Mouse (Mus musculus) limb, embryonic 13.5 days (tissue): ENCODE data around the gene Nipa2. TPM values are rescaled to one million over a fixed set of nuclear protein-coding genes. Genes with fewer than 3 reads are reported as not detected.

Experiments
- ATAC-seq: fragments of 200-750 bp; cut with Nextera tagmentation; 2 replicates; pipeline ENCODE4 v1.8.0; 2017; ENCODE audit warnings: low read depth, moderate number of reproducible peaks, moderate TSS enrichment; ENCODE audit not compliant: low FRiP score
- H3K27ac ChIP-seq: fragments of 300-500 bp; sonication (generic); 2 replicates; pipeline ENCODE4 v1.5.1; 2015; ENCODE audit warnings: inconsistent platforms, mild to moderate bottlenecking, moderate library complexity
- H3K27me3 ChIP-seq: fragments of 300-500 bp; sonication (generic); 2 replicates; pipeline ENCODE4 v1.6.1; 2015; ENCODE audit warnings: mild to moderate bottlenecking, inconsistent platforms
- H3K36me3 ChIP-seq: fragments of 300-500 bp; sonication (generic); 2 replicates; pipeline ENCODE4 v1.6.1; 2015; ENCODE audit warnings: inconsistent platforms, mild to moderate bottlenecking, moderate library complexity
- H3K4me1 ChIP-seq: fragments of 300-500 bp; sonication (generic); 2 replicates; pipeline ENCODE4 v1.6.1; 2015; ENCODE audit warnings: inconsistent platforms
- H3K4me2 ChIP-seq: fragments of 300-500 bp; sonication (generic); replicated peaks from 2 replicates; pipeline ENCODE4 v1.6.1; 2015; ENCODE audit warnings: inconsistent platforms, mild to moderate bottlenecking, moderate library complexity
- H3K4me3 ChIP-seq: fragments of 300-500 bp; sonication (generic); 2 replicates; pipeline ENCODE4 v1.5.1; 2015; ENCODE audit warnings: moderate library complexity, mild to moderate bottlenecking, inconsistent platforms
- H3K9ac ChIP-seq: fragments of 300-500 bp; sonication (generic); 2 replicates; pipeline ENCODE4 v1.6.1; 2015; ENCODE audit warnings: mild to moderate bottlenecking, inconsistent platforms
- H3K9me3 ChIP-seq: fragments of 300-500 bp; sonication (generic); 2 replicates; pipeline ENCODE4 v1.6.1; 2016; ENCODE audit warnings: inconsistent platforms
- WGBS: fragments of 180-500 bp; shearing (Covaris S2); methylation state at CpG from one replicate; pipeline ENCODE4 v1.1.7; 2015; 5-methylcytosine and 5-hydroxymethylcytosine counted together
- polyA plus RNA-seq: library from polyadenylated mRNA; unstranded; fragments of >200 nt; fragmentation: Nextera tagmentation; extraction: Ambion mirVana; gene quantifications from 2 replicates; pipeline ENCODE4 v1.2.1, GENCODE M21; 2015

Nipa2 gene
- polyA plus RNA-seq, 1 experiment from 2014 or later = 48.2 TPM

DNA sequence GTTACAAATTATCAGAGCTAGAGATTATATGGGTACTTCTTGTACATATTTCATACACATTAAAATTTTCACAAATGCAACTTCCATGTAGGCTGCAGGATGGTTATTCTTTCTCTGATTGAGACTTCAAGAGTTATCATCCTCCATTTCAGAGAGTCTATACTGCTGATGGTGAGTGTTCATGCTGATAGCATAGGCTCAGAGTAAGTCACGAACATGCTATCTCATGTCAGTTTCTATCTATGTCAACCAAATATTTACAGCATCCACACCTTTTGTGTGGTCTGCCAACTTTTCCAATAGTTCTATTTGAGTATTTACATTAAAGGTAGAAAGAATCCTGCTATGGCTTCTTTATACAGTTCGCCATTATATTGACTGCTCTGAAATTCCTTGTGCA lies 19.2 kb upstream of the Nipa2 start:
- WGBS = 95% methylated on average over 2 of the region's 2 CpGs
- no peaks in the 10 kb centered on the region for H3K27me3 ChIP-seq
- no peak overlapping the region for H3K4me2 ChIP-seq
- no peaks in the 10 kb centered on the region for H3K9me3 ChIP-seq
- H3K27ac ChIP-seq = no peak overlapping the region
- H3K36me3 ChIP-seq = peaks cover 30% of the 10 kb centered on the region
- H3K4me1 ChIP-seq = no peaks in the 10 kb centered on the region
- H3K9ac ChIP-seq = no peak overlapping the region
- H3K4me3 ChIP-seq = no peak overlapping the region
- ATAC-seq = no peak

DNA sequence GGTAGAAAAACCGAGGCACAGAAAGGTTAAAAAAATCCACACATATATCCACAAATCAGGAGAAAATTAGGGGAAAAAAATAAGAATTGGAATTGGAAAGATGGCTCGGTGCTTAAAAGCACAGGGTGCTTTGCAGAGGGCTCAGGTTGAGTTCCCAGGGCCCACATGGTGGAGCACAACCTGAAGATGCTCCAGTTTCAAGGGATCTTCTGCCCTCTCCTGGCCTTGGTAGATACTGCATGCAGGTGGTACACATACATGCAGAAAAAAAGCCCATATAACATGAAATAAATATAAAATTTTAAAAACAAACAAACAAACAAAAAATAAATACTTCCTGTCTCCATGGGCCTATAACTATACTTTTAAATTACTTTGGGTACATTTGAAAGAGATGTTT lies 12.2 kb upstream of the Nipa2 start:
- H3K27ac ChIP-seq = no peak overlapping the region
- no peaks in the 10 kb centered on the region for H3K4me1 ChIP-seq
- no peak for ATAC-seq
- WGBS = 93% methylated on average over 2 of the region's 2 CpGs
- H3K36me3 ChIP-seq = peaks cover 9% of the 10 kb centered on the region
- H3K4me2 ChIP-seq = no peak overlapping the region
- no peaks in the 10 kb centered on the region for H3K27me3 ChIP-seq
- H3K9ac ChIP-seq = no peak overlapping the region
- no peak overlapping the region for H3K4me3 ChIP-seq
- no peaks in the 10 kb centered on the region for H3K9me3 ChIP-seq

- Histone ChIP-seq H3K4me1 (peaks cover 16% of the 10 kb centered on the region), H3K27me3 (no peaks in the 10 kb centered on the region), H3K27ac (no peak overlapping the region), H3K4me3 (no peak overlapping the region), H3K4me2 (no peak overlapping the region), H3K36me3 (0 out of 2 replicates have a peak, but pooled peaks cover 4% of the 10 kb centered on the region), H3K9ac (no peak overlapping the region), H3K9me3 (no peaks in the 10 kb centered on the region)
- 70% methylated on average over 1 of the region's 1 CpGs for WGBS
- ATAC-seq = no peak
Observed at GRCm38 (mm10) chr7:55969415-55969814, 7.1 kb upstream of the Nipa2 start.

- WGBS = 38% methylated on average over 16 of the region's 16 CpGs
- peak overlapping the region; percentile 26 for H3K4me3 ChIP-seq
- peak overlapping the region; percentile 54 for H3K4me2 ChIP-seq
- peak overlapping the region; percentile 54; the same call in 1 of the 2 replicates for H3K9ac ChIP-seq
- H3K27me3 ChIP-seq = no peaks in the 10 kb centered on the region
- ATAC-seq = 0 out of 2 replicates have a peak, but pooled peaks have one; percentile 25
- H3K27ac ChIP-seq = no peak overlapping the region
- H3K9me3 ChIP-seq = no peaks in the 10 kb centered on the region
- H3K36me3 ChIP-seq = no peaks in the 10 kb centered on the region
- peaks cover 16% of the 10 kb centered on the region for H3K4me1 ChIP-seq
Observed at GRCm38 (mm10) chr7:55968258-55968901, 6.1 kb upstream of the Nipa2 start.

DNA sequence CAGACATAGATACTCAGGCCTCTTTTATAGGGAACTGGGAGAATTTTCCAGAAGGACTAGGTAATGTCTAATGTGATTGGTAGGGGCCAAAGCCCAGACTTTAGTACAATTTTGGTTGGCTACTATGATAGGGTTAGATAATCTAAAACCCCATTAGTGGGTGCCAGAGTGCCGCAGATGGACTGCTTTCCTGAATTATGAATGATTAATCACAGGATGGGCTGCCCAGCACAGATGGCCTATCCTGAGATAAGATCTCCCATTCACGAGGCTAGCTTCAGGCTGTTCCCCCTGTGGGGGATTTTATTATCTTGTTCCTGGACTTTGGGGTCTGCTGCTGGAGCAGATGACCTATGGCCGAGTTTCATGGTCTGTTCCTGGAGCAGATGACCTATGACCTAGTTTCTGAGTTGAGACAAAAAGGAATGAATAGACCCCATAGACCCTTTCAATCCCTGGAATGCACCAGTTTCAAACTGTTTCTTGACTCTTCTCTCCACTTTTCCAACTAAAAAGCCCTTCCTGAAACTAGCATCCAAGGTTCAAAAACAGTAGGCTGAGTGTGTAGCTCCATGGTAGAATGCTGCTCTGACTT lies 4.7 kb upstream of the Nipa2 start:
- 34% methylated on average over 3 of the region's 3 CpGs for WGBS

GRCm38 (mm10) chr7:55960506-55960905 lies 1.8 kb downstream of the Nipa2 start:
- Histone ChIP-seq H3K9ac (no peak overlapping the region), H3K27me3 (no peaks in the 10 kb centered on the region), H3K36me3 (peaks cover 8% of the 10 kb centered on the region), H3K9me3 (no peaks in the 10 kb centered on the region), H3K27ac (no peak overlapping the region), H3K4me2 (no peak overlapping the region), H3K4me1 (peaks cover 12% of the 10 kb centered on the region), H3K4me3 (no peak overlapping the region)
- ATAC-seq = no peak
- WGBS = 96% methylated on average over 1 of the region's 1 CpGs

More for the DNA sequence above, 4.7 kb upstream of the Nipa2 start:
- Histone ChIP-seq H3K27ac (no peak overlapping the region), H3K36me3 (no peaks in the 10 kb centered on the region), H3K4me3 (no peak overlapping the region), H3K9ac (no peak overlapping the region), H3K27me3 (no peaks in the 10 kb centered on the region), H3K9me3 (no peaks in the 10 kb centered on the region), H3K4me1 (peaks cover 21% of the 10 kb centered on the region), H3K4me2 (no peak overlapping the region)
- no peak for ATAC-seq

DNA sequence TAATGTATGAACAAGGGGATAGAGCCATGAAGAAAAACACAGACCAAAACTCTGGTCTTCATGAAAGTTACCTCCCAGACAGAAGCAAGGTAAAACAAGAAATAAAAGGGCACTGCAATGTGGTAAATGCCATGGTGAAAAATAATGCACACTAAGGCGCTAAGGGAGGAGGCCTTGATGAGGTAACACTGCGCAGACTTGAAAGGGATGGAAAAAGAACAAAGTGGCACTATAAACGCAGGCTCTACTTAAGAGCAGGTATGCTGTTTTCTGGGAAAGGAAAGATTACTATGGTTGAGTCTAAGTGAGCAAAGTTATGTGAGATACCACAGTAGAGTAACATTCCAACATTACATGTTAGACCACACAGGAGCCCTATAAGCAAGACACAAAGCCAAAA lies 2.5 kb downstream of the Nipa2 start:
- WGBS = 89% methylated on average over 3 of the region's 3 CpGs
- H3K27ac ChIP-seq = no peak overlapping the region
- no peak for ATAC-seq
- H3K4me1 ChIP-seq = peaks cover 12% of the 10 kb centered on the region
- H3K36me3 ChIP-seq = peaks cover 13% of the 10 kb centered on the region
- H3K27me3 ChIP-seq = no peaks in the 10 kb centered on the region
- H3K9me3 ChIP-seq = peaks cover 2% of the 10 kb centered on the region; the same call in 1 of the 2 replicates
- H3K9ac ChIP-seq = no peak overlapping the region
- no peak overlapping the region for H3K4me3 ChIP-seq
- H3K4me2 ChIP-seq = no peak overlapping the region

- no peaks in the 10 kb centered on the region for H3K27me3 ChIP-seq
- peaks cover 8% of the 10 kb centered on the region for H3K4me1 ChIP-seq
- peaks cover 24% of the 10 kb centered on the region for H3K36me3 ChIP-seq
- H3K27ac ChIP-seq = no peak overlapping the region
- H3K4me3 ChIP-seq = no peak overlapping the region
- H3K9me3 ChIP-seq = peaks cover 3% of the 10 kb centered on the region; the same call in 1 of the 2 replicates
- 95% methylated on average over 4 of the region's 4 CpGs for WGBS
- ATAC-seq = no peak
- no peak overlapping the region for H3K4me2 ChIP-seq
- no peak overlapping the region for H3K9ac ChIP-seq
Observed at GRCm38 (mm10) chr7:55957916-55958315, 4.4 kb downstream of the Nipa2 start.

DNA sequence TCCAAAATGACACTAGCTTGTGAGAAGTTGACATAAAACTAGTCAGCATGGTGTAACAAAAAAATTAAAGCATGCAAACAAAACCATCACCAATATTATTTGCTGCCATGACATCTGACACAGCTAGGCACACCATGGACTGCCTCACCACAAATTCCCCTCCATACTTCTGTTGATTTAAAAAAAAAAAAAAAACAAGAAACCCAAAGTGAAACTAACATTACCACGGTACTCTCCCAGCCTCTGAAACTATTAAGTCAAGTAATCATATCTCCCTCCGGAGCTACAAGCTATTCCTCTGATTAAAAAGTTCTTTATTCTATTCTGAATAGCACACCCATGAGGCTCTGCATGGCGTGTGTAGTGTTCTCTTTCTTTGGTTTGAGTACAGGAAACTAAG lies 5.1 kb downstream of the Nipa2 start:
- Histone ChIP-seq H3K4me2 (no peak overlapping the region), H3K36me3 (peaks cover 24% of the 10 kb centered on the region), H3K4me1 (peaks cover 7% of the 10 kb centered on the region), H3K27me3 (no peaks in the 10 kb centered on the region), H3K9me3 (peaks cover 3% of the 10 kb centered on the region; the same call in 1 of the 2 replicates), H3K27ac (no peak overlapping the region), H3K9ac (no peak overlapping the region), H3K4me3 (no peak overlapping the region)
- ATAC-seq = no peak
- 88% methylated on average over 3 of the region's 3 CpGs for WGBS

GRCm38 (mm10) chr7:55956054-55956453 lies 6.2 kb downstream of the Nipa2 start:
- ATAC-seq = no peak
- H3K9me3 ChIP-seq = peaks cover 3% of the 10 kb centered on the region; the same call in 1 of the 2 replicates
- no peak overlapping the region for H3K27ac ChIP-seq
- 93% methylated on average over 2 of the region's 2 CpGs for WGBS
- no peak overlapping the region for H3K4me3 ChIP-seq
- H3K4me1 ChIP-seq = peaks cover 6% of the 10 kb centered on the region
- no peak overlapping the region for H3K9ac ChIP-seq
- no peak overlapping the region for H3K4me2 ChIP-seq
- no peaks in the 10 kb centered on the region for H3K27me3 ChIP-seq
- peaks cover 24% of the 10 kb centered on the region for H3K36me3 ChIP-seq

- H3K27me3 ChIP-seq = no peaks in the 10 kb centered on the region
- no peaks in the 10 kb centered on the region for H3K4me1 ChIP-seq
- WGBS = 88% methylated on average over 4 of the region's 4 CpGs
- no peak overlapping the region for H3K27ac ChIP-seq
- H3K36me3 ChIP-seq = peaks cover 17% of the 10 kb centered on the region
- no peak overlapping the region for H3K4me2 ChIP-seq
- H3K9ac ChIP-seq = no peak overlapping the region
- ATAC-seq = no peak
- no peaks in the 10 kb centered on the region for H3K9me3 ChIP-seq
- H3K4me3 ChIP-seq = no peak overlapping the region
Observed at GRCm38 (mm10) chr7:55938341-55938740, 23.9 kb downstream of the Nipa2 start.

DNA sequence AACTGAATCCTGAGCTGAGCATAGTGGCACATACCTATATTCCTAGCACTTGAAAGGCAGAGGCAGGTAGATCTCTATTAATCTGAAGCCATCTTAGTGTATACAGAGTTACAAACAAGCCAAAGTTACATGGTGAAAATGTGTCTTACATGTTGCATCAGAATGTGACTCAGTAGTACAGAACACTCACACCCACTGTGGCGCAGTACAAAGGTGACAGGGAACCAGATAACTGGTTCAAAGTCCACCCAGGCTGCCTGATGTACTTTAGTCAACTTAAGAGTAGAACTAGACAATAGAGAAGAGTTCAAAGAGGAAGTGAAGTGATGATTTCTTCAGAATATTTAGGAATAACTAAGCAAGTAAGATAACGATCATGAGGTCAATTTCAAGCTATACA lies 27.3 kb downstream of the Nipa2 start:
- Histone ChIP-seq H3K4me2 (no peak overlapping the region), H3K4me1 (no peaks in the 10 kb centered on the region)
- 91% methylated on average over 2 of the region's 2 CpGs for WGBS

GRCm38 (mm10) chr7:55928649-55929048 lies 33.6 kb downstream of the Nipa2 start:
- Histone ChIP-seq H3K4me1 (no peaks in the 10 kb centered on the region), H3K27me3 (no peaks in the 10 kb centered on the region), H3K4me3 (no peak overlapping the region), H3K9me3 (no peaks in the 10 kb centered on the region), H3K36me3 (peaks cover 69% of the 10 kb centered on the region), H3K27ac (no peak overlapping the region), H3K4me2 (no peak overlapping the region), H3K9ac (no peak overlapping the region)
- ATAC-seq = no peak
- WGBS = 91% methylated on average over 2 of the region's 2 CpGs

More for the DNA sequence above, 27.3 kb downstream of the Nipa2 start:
- Histone ChIP-seq H3K4me3 (no peak overlapping the region), H3K9ac (no peak overlapping the region), H3K9me3 (no peaks in the 10 kb centered on the region), H3K27ac (no peak overlapping the region), H3K27me3 (no peaks in the 10 kb centered on the region), H3K36me3 (peaks cover 34% of the 10 kb centered on the region)
- no peak for ATAC-seq
